Comparison of ENCODE assay signal across 29 mouse cellular contexts in the genomic region with DNA sequence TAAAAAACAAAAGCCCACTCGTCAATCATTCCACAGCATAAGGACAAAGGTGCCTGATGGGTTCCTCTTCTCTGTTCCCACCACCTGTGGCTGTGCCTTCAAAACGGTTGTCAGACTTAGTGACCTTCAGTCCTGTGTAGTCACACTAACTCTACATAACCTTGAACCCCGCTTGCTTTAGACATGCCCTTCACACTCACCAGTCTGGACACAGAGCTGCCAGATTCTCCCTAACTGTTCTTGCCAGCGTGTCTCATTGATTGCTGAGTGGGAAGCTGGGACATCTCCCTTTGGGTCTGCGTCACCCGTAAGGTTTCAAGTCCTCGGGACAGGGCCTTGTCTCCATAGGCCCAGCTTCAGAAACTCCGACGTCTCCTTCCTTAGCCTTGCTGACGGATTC.
DNase-seq lines count a peak whose midpoint lies in the region; ATAC-seq and TF ChIP-seq lines count a peak whose summit lies in the region.
"Had no signal": no experiment of that assay in that cellular context is flagged by ENCODE, and none has a peak within 500 bp of the region (broad histone marks: within the 10 kb centered on the region; RNA-seq: fewer than 3 reads in every experiment).

No protein-coding gene starts in this region.

- H3K4me1 ChIP-seq in liver, adult 2 months (ENCODE audit: control insufficient read depth, insufficient read depth, low read length): peaks cover 14% of the 10 kb centered on the region; the same call in 1 of the 2 replicates
- H3K4me1 ChIP-seq in liver, embryonic 12.5 days: no peaks in the 10 kb centered on the region
- peaks cover 27% of the 10 kb centered on the region for H3K4me1 ChIP-seq in midbrain, embryonic 10.5 days
- 0 out of 2 replicates have a peak, but pooled peaks cover 13% of the 10 kb centered on the region for H3K4me1 ChIP-seq in midbrain, embryonic 13.5 days (replicated peaks)
- peaks cover 20% of the 10 kb centered on the region for H3K4me1 ChIP-seq in liver, postnatal 0 days (ENCODE audit: insufficient read depth)

- H3K36me3 ChIP-seq in liver, adult 2 months (ENCODE audit: control insufficient read depth, insufficient read depth, low read length): no peaks in the 10 kb centered on the region
- H3K36me3 ChIP-seq in liver, embryonic 12.5 days: peaks cover 11% of the 10 kb centered on the region; the same call in 1 of the 2 replicates
- peaks cover 23% of the 10 kb centered on the region; the same call in 1 of the 2 replicates for H3K36me3 ChIP-seq in midbrain, embryonic 10.5 days
- peaks cover 28% of the 10 kb centered on the region for H3K36me3 ChIP-seq in midbrain, embryonic 13.5 days
- H3K36me3 ChIP-seq in liver, postnatal 0 days (replicated peaks; ENCODE audit: insufficient read depth, low read length): no peaks in the 10 kb centered on the region
- H3K36me3 ChIP-seq: G1E had no signal

- 24% methylated on average over 10 of the region's 10 CpGs for WGBS in liver, adult 2 months
- 72% methylated on average over 10 of the region's 10 CpGs for WGBS in liver, embryonic 12.5 days (ENCODE audit: insufficient replicate concordance)
- WGBS in midbrain, embryonic 10.5 days: 91% methylated on average over 10 of the region's 10 CpGs
- 89% methylated on average over 10 of the region's 10 CpGs for WGBS in midbrain, embryonic 13.5 days
- 65% methylated on average over 10 of the region's 10 CpGs for WGBS in liver, postnatal 0 days (ENCODE audit: insufficient replicate concordance)

- H3K9me3 ChIP-seq in liver, embryonic 12.5 days (replicated peaks): no peaks in the 10 kb centered on the region
- no peaks in the 10 kb centered on the region for H3K9me3 ChIP-seq in midbrain, embryonic 10.5 days (replicated peaks)
- no peaks in the 10 kb centered on the region for H3K9me3 ChIP-seq in midbrain, embryonic 13.5 days
- no peaks in the 10 kb centered on the region for H3K9me3 ChIP-seq in liver, postnatal 0 days (ENCODE audit: low read length)
- H3K9me3 ChIP-seq: G1E; heart, embryonic 10.5 days; heart, embryonic 13.5 days; hindbrain, embryonic 10.5 days had no signal

- no peaks in the 10 kb centered on the region for H3K27me3 ChIP-seq in liver, adult 2 months (ENCODE audit: control insufficient read depth, insufficient read depth, low read length)
- H3K27me3 ChIP-seq in liver, embryonic 12.5 days (replicated peaks): no peaks in the 10 kb centered on the region
- H3K27me3 ChIP-seq in midbrain, embryonic 10.5 days (ENCODE audit: low read depth, poor library complexity, severe bottlenecking): no peaks in the 10 kb centered on the region
- H3K27me3 ChIP-seq in midbrain, embryonic 13.5 days: no peaks in the 10 kb centered on the region
- no peaks in the 10 kb centered on the region for H3K27me3 ChIP-seq in liver, postnatal 0 days (ENCODE audit: insufficient read depth, low read length)
- H3K27me3 ChIP-seq: CH12.LX; heart, embryonic 13.5 days; Patski had no signal

- no peak for TF ChIP-seq EP300 in liver, postnatal 0 days (IDR thresholded peaks at IDR 0.05; ENCODE audit: low read depth)

- no peak overlapping the region for H3K4me3 ChIP-seq in liver, adult 2 months (ENCODE audit: insufficient read depth, low read depth, low read length)
- no peak overlapping the region for H3K4me3 ChIP-seq in liver, embryonic 12.5 days
- no peak overlapping the region for H3K4me3 ChIP-seq in midbrain, embryonic 10.5 days
- H3K4me3 ChIP-seq in midbrain, embryonic 13.5 days (replicated peaks): no peak overlapping the region
- no peak overlapping the region for H3K4me3 ChIP-seq in liver, postnatal 0 days (ENCODE audit: low read depth, low read length)
- H3K4me3 ChIP-seq: gastrocnemius, adult 2 months; heart, adult 2 months; heart, embryonic 10.5 days; heart, embryonic 13.5 days; hindbrain, embryonic 10.5 days had no signal

- H3K79me2 ChIP-seq in liver, adult 2 months (ENCODE audit: control insufficient read depth, insufficient read depth, low read length): no peaks in the 10 kb centered on the region

- TF ChIP-seq POLR2A in liver, adult 2 months (IDR thresholded peaks at IDR 0.05; ENCODE audit: extremely low read depth, insufficient read depth, low read length): no peak

- no peak for TF ChIP-seq CTCF in liver, adult 2 months (IDR thresholded peaks at IDR 0.05; ENCODE audit: low read depth, low read length)
- TF ChIP-seq CTCF in liver, postnatal 0 days (IDR thresholded peaks at IDR 0.05; ENCODE audit: low read depth): no peak

- peak overlapping the region; percentile 26; the same call in 1 of the 2 replicates for H3K9ac ChIP-seq in liver, adult 2 months (ENCODE audit: low read depth, low read length)
- no peak overlapping the region for H3K9ac ChIP-seq in liver, embryonic 12.5 days
- no peak overlapping the region for H3K9ac ChIP-seq in midbrain, embryonic 13.5 days (replicated peaks)
- H3K9ac ChIP-seq in liver, postnatal 0 days (replicated peaks): no peak overlapping the region
- H3K9ac ChIP-seq: forebrain, postnatal 0 days; hindbrain, embryonic 14.5 days had no signal

- DNase-seq in adrenal gland, adult 8-10 months: peak; percentile 17
- DNase-seq in adrenal gland, adult 18-20 months (ENCODE audit: low spot score in 2 of 2): no peak
- DNase-seq in liver, adult 2 months (ENCODE audit: extremely low read depth, low read depth, low spot score): peak; percentile 95
- DNase-seq in midbrain, embryonic 10.5 days (ENCODE audit: low spot score): no peak
- no peak for DNase-seq in liver, postnatal 0 days
- DNase-seq in spleen, adult 12 weeks (ENCODE audit: low spot score): no peak
- DNase-seq: adrenal gland, postnatal 25 days; B cell, adult 2 months; cerebellum, adult 18-20 months; cerebellum, adult 9-10 months; cerebellum, postnatal 14 days; forebrain, postnatal 0 days; gastrocnemius, adult 2 months; gastrocnemius, postnatal 36 days; heart, adult 2 months; heart, postnatal 36 days had no signal

- peak overlapping the region; percentile 86 for H3K27ac ChIP-seq in liver, adult 2 months (replicated peaks; ENCODE audit: insufficient read depth, low read depth, low read length)
- H3K27ac ChIP-seq in liver, embryonic 12.5 days: no peak overlapping the region
- 0 out of 2 replicates have a peak overlapping the region, but pooled peaks have one; percentile 38 for H3K27ac ChIP-seq in midbrain, embryonic 10.5 days (replicated peaks)
- no peak overlapping the region for H3K27ac ChIP-seq in midbrain, embryonic 13.5 days
- H3K27ac ChIP-seq in liver, postnatal 0 days (ENCODE audit: low read depth): peak overlapping the region; percentile 57
- H3K27ac ChIP-seq: gastrocnemius, adult 2 months; heart, adult 2 months; heart, embryonic 10.5 days; hindbrain, embryonic 10.5 days; hindbrain, embryonic 14.5 days; hindbrain, postnatal 0 days had no signal

- H3K4me2 ChIP-seq in liver, embryonic 12.5 days: no peak overlapping the region
- no peak overlapping the region for H3K4me2 ChIP-seq in midbrain, embryonic 13.5 days (replicated peaks)
- no peak overlapping the region for H3K4me2 ChIP-seq in liver, postnatal 0 days (ENCODE audit: low read depth, low read length)
- H3K4me2 ChIP-seq: heart, embryonic 13.5 days; hindbrain, embryonic 14.5 days had no signal

- no peak for ATAC-seq in liver, embryonic 12.5 days
- ATAC-seq in midbrain, embryonic 13.5 days: no peak
- peak; percentile 80 for ATAC-seq in liver, postnatal 0 days
- ATAC-seq: forebrain, embryonic 14.5 days; forebrain, postnatal 0 days; hindbrain, postnatal 0 days; inflammation-experienced regulatory T-cells, adult 6 months; intestine, embryonic 16.5 days had no signal

Comparison
In these comparisons a context has a peak if more than half of its experiments do, and no peak if none do; other contexts are left out.
1. DNase-seq: peak in adrenal gland, adult 8-10 months (single experiment) and liver, adult 2 months (single experiment); none in adrenal gland, adult 18-20 months (0 of 2), midbrain, embryonic 10.5 days (single experiment), liver, postnatal 0 days (single experiment) and spleen, adult 12 weeks (single experiment).
2. H3K27ac ChIP-seq: peak in liver, adult 2 months (single experiment), midbrain, embryonic 10.5 days (single experiment) and liver, postnatal 0 days (single experiment); none in liver, embryonic 12.5 days (single experiment) and midbrain, embryonic 13.5 days (single experiment).